Mouse (Mus musculus) embryonic facial prominence, embryonic 14.5 days (tissue): ENCODE results near the gene Kif11. TPM values are rescaled to one million over a fixed set of nuclear protein-coding genes. Genes with fewer than 3 reads are reported as not detected.

Experiments used
- ATAC-seq: fragments of 200-750 bp; cut with Nextera tagmentation; 2 replicates; pipeline ENCODE4 v1.8.0; 2017; ENCODE audit warnings: low read depth, moderate number of reproducible peaks, moderate TSS enrichment
- DNase-seq: peaks from one replicate; pipeline ENCODE4 v3.0.0-alpha.2; 2015; ENCODE audit warnings: low spot score
- H3K27ac ChIP-seq: fragments of 300-500 bp; sonication (generic); replicated peaks from 2 replicates; pipeline ENCODE4 v1.5.1; 2014; ENCODE audit warnings: low read depth, mild to moderate bottlenecking, low read length, moderate library complexity
- H3K27me3 ChIP-seq: fragments of 300-500 bp; sonication (generic); replicated peaks from 2 replicates; pipeline ENCODE4 v1.6.1; 2014; ENCODE audit warnings: low read length; ENCODE audit not compliant: control insufficient read depth, insufficient read depth
- H3K36me3 ChIP-seq: fragments of 300-500 bp; sonication (generic); 2 replicates; pipeline ENCODE4 v1.6.1; 2014; ENCODE audit warnings: low read length, mixed read lengths; ENCODE audit not compliant: control insufficient read depth, insufficient read depth
- H3K4me1 ChIP-seq: fragments of 300-500 bp; sonication (generic); 2 replicates; pipeline ENCODE4 v1.6.1; 2014; ENCODE audit warnings: antibody characterized with exemption, low read length; ENCODE audit not compliant: control insufficient read depth, insufficient read depth
- H3K4me2 ChIP-seq: fragments of 300-500 bp; sonication (generic); 2 replicates; pipeline ENCODE4 v1.6.1; 2014; ENCODE audit warnings: low read depth, mild to moderate bottlenecking, low read length, moderate library complexity, mixed read lengths
- H3K4me3 ChIP-seq: fragments of 300-500 bp; sonication (generic); 2 replicates; pipeline ENCODE4 v1.5.1; 2014; ENCODE audit warnings: low read depth, mild to moderate bottlenecking, low read length
- H3K9ac ChIP-seq: fragments of 300-500 bp; sonication (generic); 2 replicates; pipeline ENCODE4 v1.6.1; 2014; ENCODE audit warnings: low read depth, mild to moderate bottlenecking, low read length, moderate library complexity, mixed read lengths
- H3K9me3 ChIP-seq: fragments of 300-500 bp; sonication (generic); 2 replicates; pipeline ENCODE4 v1.6.1; 2016; ENCODE audit warnings: low read length; ENCODE audit not compliant: control insufficient read depth
- WGBS: fragments of 180-500 bp; shearing (Covaris S2); extraction: QIAGEN DNeasy Blood & Tissue Kit; methylation state at CpG from one replicate; pipeline ENCODE4 v1.1.7; 2014; 5-methylcytosine and 5-hydroxymethylcytosine counted together
- polyA plus RNA-seq: library from polyadenylated mRNA; unstranded; fragments of >200 nt; fragmentation: Nextera tagmentation; extraction: Ambion mirVana; gene quantifications from 2 replicates; pipeline ENCODE4 v1.2.1, GENCODE M21; 2014

Kif11 gene
- polyA plus RNA-seq, 1 experiment from 2014 or later, result 43.2 TPM

DNA sequence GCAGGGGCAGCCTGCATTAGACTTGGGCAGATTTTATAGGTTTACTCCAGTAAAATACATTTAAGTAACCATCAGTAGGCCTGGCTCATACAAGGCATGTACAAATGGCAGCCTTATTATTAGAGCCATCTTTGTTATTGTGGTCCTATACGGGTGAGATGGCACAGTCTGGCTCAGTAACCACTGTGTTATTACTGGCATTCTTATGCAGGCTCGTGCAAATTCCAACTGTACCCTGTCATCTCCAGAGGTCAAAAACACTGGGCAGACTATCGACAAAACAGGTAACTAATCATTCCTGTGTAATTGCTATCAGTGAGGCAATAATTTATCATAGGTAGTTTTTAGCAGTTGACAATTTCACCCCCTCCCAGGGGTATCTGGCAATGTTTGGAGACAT, 29.9 kb upstream of the Kif11 start:
- DNase-seq, result no peak
- Histone ChIP-seq H3K27me3 (no peaks in the 10 kb centered on the region), H3K27ac (no peak overlapping the region), H3K4me1 (no peaks in the 10 kb centered on the region), H3K36me3 (no peaks in the 10 kb centered on the region), H3K9me3 (no peaks in the 10 kb centered on the region), H3K4me2 (no peak overlapping the region), H3K9ac (no peak overlapping the region), H3K4me3 (no peak overlapping the region)
- ATAC-seq, result no peak
- 71% methylated on average over 3 of the region's 3 CpGs for WGBS

DNA sequence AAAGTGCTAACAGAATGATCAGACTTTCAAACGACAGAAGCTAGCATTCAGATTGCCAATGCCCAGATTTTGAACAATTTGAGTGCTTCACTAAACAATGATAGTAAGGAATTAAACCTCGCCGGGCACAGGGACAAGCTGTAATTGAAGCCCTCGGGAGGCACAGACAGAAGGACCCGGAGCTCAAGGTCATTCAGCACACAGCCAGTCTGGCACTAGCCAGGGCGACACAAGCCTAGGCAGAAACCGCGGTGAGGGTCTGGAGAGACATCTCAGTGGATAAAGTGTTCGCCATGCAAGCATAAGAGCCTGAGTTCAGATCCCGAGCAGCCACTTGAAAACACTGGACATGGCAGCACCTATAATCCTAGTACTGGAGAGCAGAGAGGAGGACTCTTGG, 27.9 kb upstream of the Kif11 start:
- no peaks in the 10 kb centered on the region for H3K4me1 ChIP-seq
- H3K36me3 ChIP-seq, result peaks cover 8% of the 10 kb centered on the region; the same call in 1 of the 2 replicates
- DNase-seq (no peak), ATAC-seq (no peak)
- H3K4me3 ChIP-seq, result no peak overlapping the region
- H3K9ac ChIP-seq, result no peak overlapping the region
- H3K27ac ChIP-seq, result no peak overlapping the region
- H3K9me3 ChIP-seq, result 0 out of 2 replicates have a peak, but pooled peaks cover 9% of the 10 kb centered on the region
- H3K4me2 ChIP-seq, result no peak overlapping the region
- no peaks in the 10 kb centered on the region for H3K27me3 ChIP-seq
- WGBS, result 79% methylated on average over 10 of the region's 10 CpGs

DNA sequence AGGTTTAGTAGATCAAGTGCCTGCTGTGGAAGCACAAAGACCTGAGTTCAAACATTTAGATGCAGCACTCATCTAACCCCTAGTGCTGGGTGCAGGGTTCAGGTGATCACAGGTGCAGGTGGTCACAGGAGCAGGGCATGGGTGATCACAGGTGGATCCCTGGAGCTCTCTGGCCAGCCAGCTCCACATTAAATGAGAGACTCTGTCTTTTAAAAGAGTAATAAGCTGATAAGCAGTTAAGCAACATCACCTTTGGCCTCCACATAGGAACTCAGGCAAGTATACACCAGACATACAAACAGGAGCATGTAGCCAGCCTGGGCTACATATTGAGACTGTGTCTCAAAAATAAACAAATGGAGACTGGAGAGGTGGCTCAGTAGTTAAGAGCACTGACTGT, 27.3 kb upstream of the Kif11 start:
- Histone ChIP-seq H3K9me3 (0 out of 2 replicates have a peak, but pooled peaks cover 9% of the 10 kb centered on the region), H3K4me1 (no peaks in the 10 kb centered on the region), H3K27ac (no peak overlapping the region), H3K4me2 (no peak overlapping the region), H3K27me3 (no peaks in the 10 kb centered on the region), H3K9ac (no peak overlapping the region), H3K4me3 (no peak overlapping the region), H3K36me3 (peaks cover 8% of the 10 kb centered on the region; the same call in 1 of the 2 replicates)
- DNase-seq (no peak), ATAC-seq (no peak)

DNA sequence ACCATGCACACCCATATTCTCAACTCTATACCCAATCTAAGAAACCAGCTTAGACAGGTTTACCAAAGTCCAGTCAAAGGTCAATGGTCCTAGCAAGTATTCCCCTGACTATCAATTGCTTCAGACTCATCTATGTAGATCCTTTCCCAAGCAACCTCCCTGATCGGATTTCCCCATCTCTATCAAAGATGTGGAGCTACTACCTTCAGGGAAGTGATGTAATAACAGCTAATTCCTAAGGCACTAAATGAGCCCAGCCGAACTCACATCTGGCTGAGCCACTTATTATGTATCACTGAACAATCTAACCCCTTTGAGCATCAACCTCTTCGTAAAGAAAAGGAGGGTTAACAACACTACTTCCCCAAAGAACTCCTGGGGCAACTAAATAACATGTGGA, 23.4 kb upstream of the Kif11 start:
- H3K4me2 ChIP-seq, result no peak overlapping the region
- H3K36me3 ChIP-seq, result peaks cover 8% of the 10 kb centered on the region; the same call in 1 of the 2 replicates
- no peak overlapping the region for H3K4me3 ChIP-seq
- H3K4me1 ChIP-seq, result no peaks in the 10 kb centered on the region
- H3K27me3 ChIP-seq, result no peaks in the 10 kb centered on the region
- no peak overlapping the region for H3K9ac ChIP-seq
- H3K9me3 ChIP-seq, result 0 out of 2 replicates have a peak, but pooled peaks cover 9% of the 10 kb centered on the region
- WGBS, result 73% methylated on average over 3 of the region's 3 CpGs
- no peak for ATAC-seq
- no peak for DNase-seq
- H3K27ac ChIP-seq, result no peak overlapping the region

DNA sequence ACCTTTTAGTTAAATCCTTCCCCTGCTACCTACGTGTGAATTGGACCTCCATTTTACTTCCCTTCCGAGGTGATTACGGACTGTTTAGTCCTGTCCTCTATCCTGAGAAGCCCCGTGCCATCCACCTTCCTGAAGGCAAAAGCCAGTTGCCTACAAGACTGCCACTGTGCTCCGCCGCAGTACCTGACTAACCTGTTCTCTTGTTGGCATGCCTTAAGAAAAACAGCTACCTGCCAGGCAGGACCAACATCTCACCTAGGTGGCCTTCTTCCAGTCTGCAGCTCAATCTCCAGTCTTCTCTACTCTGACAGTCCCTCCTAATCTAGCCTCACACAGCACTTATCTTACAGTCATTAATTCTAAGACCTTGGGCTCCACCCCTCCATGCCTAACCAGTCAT, 22.9 kb upstream of the Kif11 start:
- Histone ChIP-seq H3K9ac (no peak overlapping the region), H3K4me1 (no peaks in the 10 kb centered on the region), H3K4me3 (no peak overlapping the region), H3K9me3 (0 out of 2 replicates have a peak, but pooled peaks cover 9% of the 10 kb centered on the region), H3K4me2 (no peak overlapping the region), H3K27ac (no peak overlapping the region), H3K27me3 (no peaks in the 10 kb centered on the region), H3K36me3 (peaks cover 8% of the 10 kb centered on the region; the same call in 1 of the 2 replicates)
- 86% methylated on average over 6 of the region's 6 CpGs for WGBS
- ATAC-seq (peak; percentile 22; the same call in 1 of the 2 replicates), DNase-seq (peak; percentile 20)

DNA sequence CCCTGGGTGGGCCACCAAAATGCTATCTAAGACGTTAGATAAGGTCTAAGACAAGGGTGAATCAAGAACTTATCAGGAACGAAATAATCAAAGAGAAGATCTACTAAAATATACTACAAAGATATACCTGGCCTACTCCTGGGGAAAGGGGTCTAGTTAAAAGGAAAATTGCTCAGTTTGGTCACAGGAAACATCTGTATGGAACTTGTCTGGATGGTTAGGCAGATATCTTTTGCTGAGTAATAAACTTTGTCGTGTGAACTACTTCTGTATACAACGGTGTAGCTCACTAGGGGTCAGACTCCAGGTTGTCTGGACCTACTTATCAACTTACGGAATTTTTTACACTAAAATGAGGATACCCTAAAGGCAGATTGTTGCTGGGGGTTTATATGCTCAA, 16.2 kb upstream of the Kif11 start:
- DNase-seq (no peak), ATAC-seq (no peak)
- WGBS, result 54% methylated on average over 5 of the region's 5 CpGs
- no peak overlapping the region for H3K27ac ChIP-seq
- H3K4me2 ChIP-seq, result no peak overlapping the region
- no peaks in the 10 kb centered on the region for H3K27me3 ChIP-seq
- no peaks in the 10 kb centered on the region for H3K36me3 ChIP-seq
- no peak overlapping the region for H3K9ac ChIP-seq
- no peaks in the 10 kb centered on the region for H3K9me3 ChIP-seq
- H3K4me1 ChIP-seq, result no peaks in the 10 kb centered on the region
- no peak overlapping the region for H3K4me3 ChIP-seq

DNA sequence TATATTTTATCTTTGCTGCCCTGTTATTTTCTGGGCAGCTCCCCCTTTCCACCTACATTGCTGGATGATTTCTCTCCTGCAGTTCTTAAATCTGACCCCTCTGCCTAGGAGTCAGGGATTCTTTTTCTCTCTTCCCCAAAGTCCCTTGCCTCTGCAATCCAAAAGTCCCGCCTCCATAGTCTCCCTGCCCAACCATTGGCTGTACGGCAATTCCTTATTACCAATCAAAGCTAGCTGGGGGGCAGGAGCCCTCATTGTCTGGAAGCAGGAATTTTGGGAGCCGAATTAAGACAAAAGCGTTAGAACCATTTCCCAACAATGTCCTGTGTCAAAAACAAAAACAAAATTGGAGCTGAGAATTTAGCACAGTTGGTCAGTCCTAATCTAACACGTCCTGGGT, 13.7 kb upstream of the Kif11 start:
- Histone ChIP-seq H3K36me3 (no peaks in the 10 kb centered on the region), H3K9ac (no peak overlapping the region), H3K27ac (no peak overlapping the region), H3K4me2 (no peak overlapping the region), H3K9me3 (no peaks in the 10 kb centered on the region), H3K4me1 (no peaks in the 10 kb centered on the region), H3K27me3 (no peaks in the 10 kb centered on the region), H3K4me3 (no peak overlapping the region)
- DNase-seq (no peak), ATAC-seq (no peak)
- WGBS, result 36% methylated on average over 5 of the region's 5 CpGs

DNA sequence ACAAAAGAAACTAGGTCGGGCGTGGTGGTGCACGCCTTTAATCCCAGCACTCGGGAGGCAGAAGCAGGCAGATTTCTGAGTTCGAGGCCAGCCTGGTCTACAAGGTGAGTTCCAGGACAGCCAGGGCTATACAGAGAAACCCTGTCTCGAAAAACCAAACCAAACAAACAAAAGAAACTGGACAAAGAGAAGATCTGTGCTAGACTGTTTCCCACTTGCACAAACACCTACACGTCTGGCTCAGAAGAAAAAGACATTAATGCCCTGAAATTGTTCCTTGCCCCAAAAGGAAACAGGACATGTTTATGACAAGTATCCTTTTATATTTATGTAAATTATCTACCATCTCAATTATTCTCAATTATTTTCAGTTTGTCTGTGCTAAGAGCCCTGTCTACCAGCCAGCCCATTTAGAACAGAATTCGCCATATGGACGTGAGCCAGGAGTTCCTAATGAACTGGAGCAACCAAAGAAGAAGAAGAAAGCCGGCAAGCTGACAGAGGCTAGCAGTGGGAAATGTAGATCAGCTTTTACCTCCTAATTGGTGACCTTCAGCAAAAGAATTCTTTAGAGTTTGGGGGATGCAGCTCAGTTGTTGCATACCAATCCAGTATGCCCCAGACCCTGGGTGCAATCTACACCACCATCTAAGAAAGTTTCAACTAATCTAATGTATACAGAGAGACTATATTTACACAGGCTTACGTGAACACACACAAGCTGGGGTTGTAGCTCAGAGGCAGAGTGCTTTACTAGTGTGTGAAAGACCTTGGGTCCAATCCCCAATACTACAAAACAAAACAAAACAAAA, 12.9 kb upstream of the Kif11 start:
- Histone ChIP-seq H3K27ac (no peak overlapping the region), H3K9me3 (no peaks in the 10 kb centered on the region), H3K4me2 (no peak overlapping the region), H3K27me3 (no peaks in the 10 kb centered on the region), H3K4me3 (no peak overlapping the region), H3K36me3 (no peaks in the 10 kb centered on the region), H3K9ac (no peak overlapping the region), H3K4me1 (no peaks in the 10 kb centered on the region)
- 74% methylated on average over 11 of the region's 11 CpGs for WGBS
- no peak for ATAC-seq
- no peak for DNase-seq

DNA sequence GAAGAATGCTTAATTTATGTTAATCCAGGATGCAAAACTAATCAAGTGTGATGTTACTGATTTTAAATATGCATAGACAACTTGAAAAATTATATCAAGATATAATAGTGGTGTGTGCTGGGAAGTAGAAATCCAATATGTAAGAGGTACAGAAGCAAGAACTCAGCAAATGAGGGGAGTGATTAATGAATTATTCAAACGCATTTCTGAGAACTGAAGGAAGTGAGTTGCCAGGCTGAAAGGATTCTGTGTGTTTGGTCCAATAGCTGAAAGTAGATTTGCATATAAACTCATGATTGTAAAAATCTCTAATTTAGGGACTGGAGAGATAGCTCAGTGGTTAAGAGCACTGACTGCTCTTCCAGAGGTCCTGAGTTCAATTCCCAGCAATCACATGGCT, 7.2 kb upstream of the Kif11 start:
- no peak for DNase-seq
- ATAC-seq, result no peak
- Histone ChIP-seq H3K36me3 (no peaks in the 10 kb centered on the region), H3K4me1 (no peaks in the 10 kb centered on the region), H3K27ac (no peak overlapping the region), H3K9ac (no peak overlapping the region), H3K27me3 (no peaks in the 10 kb centered on the region), H3K4me3 (no peak overlapping the region), H3K9me3 (no peaks in the 10 kb centered on the region), H3K4me2 (no peak overlapping the region)
- WGBS, result 58% methylated on average over 1 of the region's 1 CpGs
